Mouse (Mus musculus): Measurements from ENCODE around the gene Tshz3. TPM values are rescaled to one million over a fixed set of nuclear protein-coding genes. Genes with fewer than 3 reads are reported as not detected.

Gene Tshz3
- total RNA-seq, 2 experiments from 2014 or later: 43.0 to 53.4 TPM

GRCm38 (mm10) chr7:36687508-36687907 lies 10.4 kb upstream of the Tshz3 start:
- no peak for DNase-seq (ENCODE audit: extremely low spot score in 1 of 2, low spot score in 2 of 2)
- intact Hi-C loops (cut with DNase I): no loop called here
- H3K4me3 ChIP-seq: no peak overlapping the region
- H3K27ac ChIP-seq: no peak overlapping the region
- TF ChIP-seq CTCF (IDR thresholded peaks at IDR 0.05): no peak

GRCm38 (mm10) chr7:36689049-36689793 lies 8.7 kb upstream of the Tshz3 start:
- no peak for DNase-seq (ENCODE audit: extremely low spot score in 1 of 2, low spot score in 2 of 2)
- intact Hi-C loops (cut with DNase I): no loop called here
- TF ChIP-seq CTCF (IDR thresholded peaks at IDR 0.05): no peak
- H3K27ac ChIP-seq: no peak overlapping the region
- no peak overlapping the region for H3K4me3 ChIP-seq

DNA sequence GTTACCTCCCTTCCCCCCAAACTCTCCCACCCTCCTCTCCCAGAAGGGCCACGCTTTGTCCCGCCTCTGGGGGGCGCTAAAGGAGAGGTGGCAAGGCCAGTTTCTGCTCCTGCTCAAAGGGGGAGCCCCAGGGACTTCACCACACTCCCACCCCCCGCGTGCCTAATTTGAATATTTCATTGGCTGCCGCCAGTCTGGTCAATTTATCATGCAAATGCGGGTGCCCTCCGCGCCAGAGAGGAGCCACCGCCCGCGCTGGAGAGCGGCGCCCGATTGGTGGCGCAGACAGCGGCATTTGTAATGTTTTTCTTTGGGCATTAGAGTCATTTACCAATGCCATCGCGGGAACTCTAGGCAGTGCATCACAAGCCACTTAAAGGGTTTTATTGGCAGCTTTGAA lies 7.4 kb upstream of the Tshz3 start:
- intact Hi-C loops (cut with DNase I): loop anchor here (5.0 to 10.0 kb wide), 2 partner anchors 554 to 788 kb away; no protein-coding TSS in a partner anchor
- no peak overlapping the region for H3K27ac ChIP-seq
- TF ChIP-seq CTCF (IDR thresholded peaks at IDR 0.05): peak; percentile 66
- peak; percentile 39 to 58 for DNase-seq (ENCODE audit: extremely low spot score in 1 of 2, low spot score in 2 of 2)
- peak overlapping the region; percentile 34 for H3K4me3 ChIP-seq

DNA sequence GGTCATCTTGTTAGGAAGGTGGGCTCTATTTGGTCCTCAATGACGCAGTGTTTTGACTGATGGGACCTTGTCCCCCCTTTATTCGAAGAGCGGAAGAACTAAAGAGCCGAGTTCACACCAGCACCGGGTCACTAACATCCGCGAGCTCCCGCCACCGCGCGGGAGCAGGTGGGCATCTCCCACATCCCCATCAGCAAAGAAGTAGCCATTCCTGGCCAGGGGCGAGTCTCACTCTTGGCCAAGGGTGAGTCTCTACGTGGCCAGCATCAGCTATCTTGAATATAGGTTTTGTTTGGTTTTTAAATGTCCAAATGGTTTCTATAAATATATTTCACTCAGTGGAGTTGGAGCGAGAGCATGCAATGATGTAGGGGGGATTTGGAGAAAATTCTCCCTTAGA lies 6.3 kb upstream of the Tshz3 start:
- intact Hi-C loops (cut with DNase I): loop anchor here (5.0 to 10.0 kb wide), 2 partner anchors 553 to 789 kb away; no protein-coding TSS in a partner anchor
- no peak for TF ChIP-seq CTCF (IDR thresholded peaks at IDR 0.05)
- DNase-seq (ENCODE audit: extremely low spot score in 1 of 2, low spot score in 2 of 2): no peak
- H3K4me3 ChIP-seq: peak overlapping the region; percentile 34
- 0 out of 2 replicates have a peak overlapping the region, but pooled peaks have one; percentile 26 for H3K27ac ChIP-seq

DNA sequence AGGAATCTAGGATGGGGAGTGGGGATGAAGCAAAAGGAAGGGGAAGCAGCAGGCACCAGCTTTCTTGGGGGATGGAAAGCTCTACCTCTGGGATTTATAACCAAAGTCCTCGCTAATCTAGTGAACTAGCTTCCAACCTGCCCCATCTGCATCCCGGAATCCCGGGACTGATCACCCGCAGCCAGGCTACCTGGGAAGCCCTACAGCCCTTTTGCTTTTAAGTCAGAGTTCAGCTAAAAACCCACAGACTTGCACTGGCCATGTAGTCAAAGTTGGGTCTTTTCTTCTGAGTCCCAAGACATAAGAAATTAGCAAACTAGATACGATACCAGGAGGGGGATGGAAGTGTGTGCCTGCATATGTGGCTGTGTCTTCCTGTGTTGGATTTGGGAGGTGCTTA lies 5.5 kb upstream of the Tshz3 start:
- DNase-seq (ENCODE audit: extremely low spot score in 1 of 2, low spot score in 2 of 2): no peak
- intact Hi-C loops (cut with DNase I): loop anchor here (5.0 to 10.0 kb wide), 2 partner anchors 552 to 790 kb away; no protein-coding TSS in a partner anchor
- H3K4me3 ChIP-seq: peak overlapping the region; percentile 34; the same call in 1 of the 2 replicates
- no peak overlapping the region for H3K27ac ChIP-seq
- no peak for TF ChIP-seq CTCF (IDR thresholded peaks at IDR 0.05)

- Histone ChIP-seq H3K4me3 (no peak overlapping the region), H3K27ac (no peak overlapping the region)
- intact Hi-C loops (cut with DNase I): loop anchor here (5.0 to 10.0 kb wide), 2 partner anchors 552 to 791 kb away; no protein-coding TSS in a partner anchor
- no peak for DNase-seq (ENCODE audit: extremely low spot score in 1 of 2, low spot score in 2 of 2)
- no peak for TF ChIP-seq CTCF (IDR thresholded peaks at IDR 0.05)
These were observed 4.8 kb upstream of the Tshz3 start for GRCm38 (mm10) chr7:36693081-36693480.

GRCm38 (mm10) chr7:36694642-36695191 lies 3.2 kb upstream of the Tshz3 start:
- Histone ChIP-seq H3K4me3 (peak overlapping the region; percentile 96), H3K27ac (peak overlapping the region; percentile 95)
- no peak for TF ChIP-seq CTCF (IDR thresholded peaks at IDR 0.05)
- no peak for DNase-seq (ENCODE audit: extremely low spot score in 1 of 2, low spot score in 2 of 2)
- intact Hi-C loops (cut with DNase I): loop anchor here (5.0 to 10.0 kb wide), 6 partner anchors 218 to 872 kb away; no protein-coding TSS in a partner anchor

DNA sequence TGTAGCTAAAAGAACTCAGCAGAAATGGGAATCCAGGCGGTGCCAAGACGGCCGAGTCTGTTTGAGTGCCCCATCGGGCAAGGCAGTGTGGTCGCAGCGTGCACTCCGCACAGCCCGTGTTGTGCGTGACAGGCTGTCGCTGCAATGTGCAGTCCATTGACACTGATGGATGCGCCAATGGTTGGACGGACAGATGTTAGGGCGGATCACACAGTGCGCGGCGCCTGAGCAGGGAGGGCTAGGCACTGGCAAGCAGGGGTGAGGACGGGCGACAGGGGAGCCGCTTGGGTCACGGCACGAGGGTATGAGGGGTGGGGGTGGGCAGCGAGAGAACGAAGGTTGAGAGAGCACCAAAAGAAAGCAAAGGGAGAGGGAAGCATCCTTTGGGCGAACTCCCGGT lies 2.6 kb upstream of the Tshz3 start:
- peak in 1 of 2 experiments; percentile 49 for DNase-seq (ENCODE audit: extremely low spot score in 1 of 2, low spot score in 2 of 2)
- TF ChIP-seq CTCF (IDR thresholded peaks at IDR 0.05): no peak
- intact Hi-C loops (cut with DNase I): loop anchor here (5.0 to 10.0 kb wide), 5 partner anchors 217 to 873 kb away; no protein-coding TSS in a partner anchor
- Histone ChIP-seq H3K27ac (peak overlapping the region; percentile 95), H3K4me3 (peak overlapping the region; percentile 96)

GRCm38 (mm10) chr7:36695791-36696241 lies 2.1 kb upstream of the Tshz3 start:
- intact Hi-C loops (cut with DNase I): loop anchor here (2.0 to 10.0 kb wide), 6 partner anchors 216 to 874 kb away; no protein-coding TSS in a partner anchor
- TF ChIP-seq CTCF (IDR thresholded peaks at IDR 0.05): no peak
- Histone ChIP-seq H3K27ac (peak overlapping the region; percentile 95), H3K4me3 (peak overlapping the region; percentile 96)
- peak; percentile 48 to 68 for DNase-seq (ENCODE audit: extremely low spot score in 1 of 2, low spot score in 2 of 2)

DNA sequence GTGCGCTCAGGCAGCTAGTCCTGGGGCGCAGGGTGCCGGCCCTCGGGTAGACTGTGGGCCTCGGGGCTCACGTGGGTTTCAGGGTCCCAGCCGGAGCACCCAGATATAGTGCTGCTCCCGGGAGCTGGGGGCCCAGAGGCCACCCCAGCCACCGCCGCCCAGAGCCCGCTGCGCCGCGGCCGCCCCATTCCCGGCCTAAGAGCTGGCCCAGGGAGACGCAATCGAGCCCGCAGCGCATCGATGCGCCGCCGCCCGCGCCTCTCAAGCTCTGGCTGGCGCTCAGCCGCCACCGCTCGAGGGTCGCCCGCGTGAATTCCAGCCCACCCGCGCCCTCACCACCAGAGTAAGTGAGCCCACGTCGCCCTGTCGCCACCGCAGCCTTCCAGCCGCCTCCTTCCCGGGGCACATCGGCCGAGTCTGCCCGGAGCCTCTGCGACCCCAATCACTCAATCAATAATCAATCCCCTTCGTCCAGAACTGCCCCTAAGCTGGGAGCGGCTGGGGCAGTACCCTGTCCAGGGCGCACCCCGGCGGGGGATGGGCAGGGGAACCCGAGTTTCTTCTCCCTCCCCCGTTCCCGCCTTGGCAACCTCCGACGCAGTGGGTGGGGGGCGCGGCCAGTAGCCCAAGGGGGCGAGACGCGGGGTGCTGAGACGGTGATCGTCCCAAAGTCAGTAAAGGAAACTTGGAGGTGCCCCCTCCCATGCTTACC lies 1.4 kb upstream of the Tshz3 start:
- no peak for TF ChIP-seq CTCF (IDR thresholded peaks at IDR 0.05)
- Histone ChIP-seq H3K4me3 (peak overlapping the region; percentile 96), H3K27ac (peak overlapping the region; percentile 95)
- intact Hi-C loops (cut with DNase I): loop anchor here (2.0 to 10.0 kb wide), 6 partner anchors 216 to 874 kb away; no protein-coding TSS in a partner anchor
- peak; percentile 71 to 75 for DNase-seq (ENCODE audit: extremely low spot score in 1 of 2, low spot score in 2 of 2)

- Histone ChIP-seq H3K4me3 (peak overlapping the region; percentile 96), H3K27ac (peak overlapping the region; percentile 95)
- intact Hi-C loops (cut with DNase I): loop anchor here (2.0 to 10.0 kb wide), 6 partner anchors 215 to 875 kb away; no protein-coding TSS in a partner anchor
- TF ChIP-seq CTCF (IDR thresholded peaks at IDR 0.05): no peak
- peak; percentile 48 to 52 for DNase-seq (ENCODE audit: extremely low spot score in 1 of 2, low spot score in 2 of 2)
These were observed 631 bp upstream of the Tshz3 start for GRCm38 (mm10) chr7:36697118-36697855.

Measured in left cerebral cortex, adult 2 months (tissue).